Mouse (Mus musculus) liver, embryonic 13.5 days (tissue): ENCODE measurements at regions not wholly inside any gene's neighbourhood (a gene's known extent, or its start where the extent isn't known, plus 50 kb on each side); places are given as distances from the start of the nearest gene placed in this dataset.

ENCODE experiments used
- ATAC-seq: fragments of 200-750 bp; cut with Nextera tagmentation; 2 replicates; pipeline ENCODE4 v1.8.0; 2017; ENCODE audit warnings: low read depth, mild to moderate bottlenecking, moderate number of reproducible peaks, moderate library complexity
- DNase-seq: peaks from one replicate; pipeline ENCODE4 v3.0.0; 2022
- H3K27ac ChIP-seq: fragments of 300-500 bp; sonication (generic); 2 replicates; pipeline ENCODE4 v1.5.1; 2015; ENCODE audit warnings: moderate library complexity, mild to moderate bottlenecking, inconsistent platforms
- H3K27me3 ChIP-seq: fragments of 300-500 bp; sonication (generic); 2 replicates; pipeline ENCODE4 v1.6.1; 2015; ENCODE audit warnings: mild to moderate bottlenecking, inconsistent platforms
- H3K36me3 ChIP-seq: fragments of 300-500 bp; sonication (generic); 2 replicates; pipeline ENCODE4 v1.6.1; 2015; ENCODE audit warnings: mild to moderate bottlenecking, inconsistent platforms
- H3K4me1 ChIP-seq: fragments of 300-500 bp; sonication (generic); replicated peaks from 2 replicates; pipeline ENCODE4 v1.6.1; 2015; ENCODE audit warnings: inconsistent platforms
- H3K4me2 ChIP-seq: fragments of 300-500 bp; sonication (generic); 2 replicates; pipeline ENCODE4 v1.6.1; 2015; ENCODE audit warnings: inconsistent platforms, mild to moderate bottlenecking, moderate library complexity
- H3K4me3 ChIP-seq: fragments of 300-500 bp; sonication (generic); replicated peaks from 2 replicates; pipeline ENCODE4 v1.5.1; 2015; ENCODE audit warnings: mild to moderate bottlenecking, inconsistent platforms
- H3K9ac ChIP-seq: fragments of 300-500 bp; sonication (generic); 2 replicates; pipeline ENCODE4 v1.6.1; 2015; ENCODE audit warnings: mild to moderate bottlenecking, inconsistent platforms
- H3K9me3 ChIP-seq: fragments of 300-500 bp; sonication (generic); replicated peaks from 2 replicates; pipeline ENCODE4 v1.6.1; 2016; ENCODE audit warnings: inconsistent platforms
- WGBS: fragments of 180-500 bp; shearing (Covaris S2); methylation state at CpG from one replicate; pipeline ENCODE4 v1.1.7; 2015; ENCODE audit not compliant: insufficient replicate concordance; 5-methylcytosine and 5-hydroxymethylcytosine counted together

- DNase-seq (no peak), ATAC-seq (no peak)
- WGBS = 44% methylated on average over 1 of the region's 1 CpGs
- no peak overlapping the region for H3K4me3 ChIP-seq
- no peak overlapping the region for H3K9ac ChIP-seq
- no peaks in the 10 kb centered on the region for H3K4me1 ChIP-seq
- H3K9me3 ChIP-seq = no peaks in the 10 kb centered on the region
- H3K27me3 ChIP-seq = no peaks in the 10 kb centered on the region
- H3K36me3 ChIP-seq = no peaks in the 10 kb centered on the region
- no peak overlapping the region for H3K27ac ChIP-seq
- no peak overlapping the region for H3K4me2 ChIP-seq
Measured at GRCm38 (mm10) chr7:62269156-62269855, 77.1 kb upstream of the Ndn start.

- no peak for ATAC-seq
- Histone ChIP-seq H3K9ac (no peak overlapping the region), H3K4me3 (no peak overlapping the region), H3K36me3 (no peaks in the 10 kb centered on the region), H3K27me3 (no peaks in the 10 kb centered on the region), H3K4me2 (no peak overlapping the region), H3K9me3 (no peaks in the 10 kb centered on the region), H3K27ac (no peak overlapping the region), H3K4me1 (no peaks in the 10 kb centered on the region)
- no peak for DNase-seq
- WGBS = 45% methylated on average over 2 of the region's 2 CpGs
Measured at GRCm38 (mm10) chr7:62276219-62276618, 70.2 kb upstream of the Ndn start.

GRCm38 (mm10) chr7:62278492-62278891 lies 67.9 kb upstream of the Ndn start:
- Histone ChIP-seq H3K9ac (no peak overlapping the region), H3K4me3 (no peak overlapping the region), H3K27ac (no peak overlapping the region), H3K36me3 (no peaks in the 10 kb centered on the region), H3K4me1 (no peaks in the 10 kb centered on the region), H3K9me3 (no peaks in the 10 kb centered on the region), H3K4me2 (no peak overlapping the region), H3K27me3 (no peaks in the 10 kb centered on the region)
- ATAC-seq (no peak), DNase-seq (no peak)
- 25% methylated on average over 2 of the region's 2 CpGs for WGBS

DNA sequence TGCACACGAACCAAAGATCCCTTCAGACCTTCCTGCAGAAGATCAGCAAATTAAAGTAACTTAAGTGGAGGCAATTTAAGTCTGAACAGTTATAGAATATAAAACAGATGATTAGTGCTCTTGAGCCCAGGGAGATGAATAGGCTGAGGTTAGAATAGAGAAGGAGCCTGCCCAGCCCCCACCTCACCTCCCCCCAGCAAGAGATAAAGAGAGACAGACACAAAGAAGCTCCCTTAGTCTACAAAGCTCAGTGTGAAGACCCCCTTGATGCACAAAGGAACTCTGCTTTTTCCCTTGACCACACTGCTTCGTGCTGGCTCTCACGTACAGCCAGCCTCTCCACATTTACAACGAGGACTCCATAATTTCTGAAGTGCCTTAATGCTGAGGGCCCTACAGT lies 67.3 kb upstream of the Ndn start:
- Histone ChIP-seq H3K4me2 (no peak overlapping the region), H3K9ac (no peak overlapping the region), H3K27me3 (no peaks in the 10 kb centered on the region), H3K27ac (no peak overlapping the region), H3K4me1 (no peaks in the 10 kb centered on the region), H3K36me3 (no peaks in the 10 kb centered on the region), H3K9me3 (no peaks in the 10 kb centered on the region), H3K4me3 (no peak overlapping the region)
- no peak for ATAC-seq
- WGBS = 51% methylated on average over 4 of the region's 4 CpGs
- DNase-seq = no peak
